Mouse (Mus musculus) limb, embryonic 13.5 days (tissue): ENCODE data around the gene Sel1l. TPM values are rescaled to one million over a fixed set of nuclear protein-coding genes. Genes with fewer than 3 reads are reported as not detected.

ENCODE experiments used
- ATAC-seq: fragments of 200-750 bp; cut with Nextera tagmentation; 2 replicates; pipeline ENCODE4 v1.8.0; 2017; ENCODE audit warnings: low read depth, moderate number of reproducible peaks, moderate TSS enrichment; ENCODE audit not compliant: low FRiP score
- H3K27ac ChIP-seq: fragments of 300-500 bp; sonication (generic); 2 replicates; pipeline ENCODE4 v1.5.1; 2015; ENCODE audit warnings: inconsistent platforms, mild to moderate bottlenecking, moderate library complexity
- H3K27me3 ChIP-seq: fragments of 300-500 bp; sonication (generic); 2 replicates; pipeline ENCODE4 v1.6.1; 2015; ENCODE audit warnings: mild to moderate bottlenecking, inconsistent platforms
- H3K36me3 ChIP-seq: fragments of 300-500 bp; sonication (generic); 2 replicates; pipeline ENCODE4 v1.6.1; 2015; ENCODE audit warnings: inconsistent platforms, mild to moderate bottlenecking, moderate library complexity
- H3K4me1 ChIP-seq: fragments of 300-500 bp; sonication (generic); 2 replicates; pipeline ENCODE4 v1.6.1; 2015; ENCODE audit warnings: inconsistent platforms
- H3K4me2 ChIP-seq: fragments of 300-500 bp; sonication (generic); replicated peaks from 2 replicates; pipeline ENCODE4 v1.6.1; 2015; ENCODE audit warnings: inconsistent platforms, mild to moderate bottlenecking, moderate library complexity
- H3K4me3 ChIP-seq: fragments of 300-500 bp; sonication (generic); 2 replicates; pipeline ENCODE4 v1.5.1; 2015; ENCODE audit warnings: moderate library complexity, mild to moderate bottlenecking, inconsistent platforms
- H3K9ac ChIP-seq: fragments of 300-500 bp; sonication (generic); 2 replicates; pipeline ENCODE4 v1.6.1; 2015; ENCODE audit warnings: mild to moderate bottlenecking, inconsistent platforms
- H3K9me3 ChIP-seq: fragments of 300-500 bp; sonication (generic); 2 replicates; pipeline ENCODE4 v1.6.1; 2016; ENCODE audit warnings: inconsistent platforms
- WGBS: fragments of 180-500 bp; shearing (Covaris S2); methylation state at CpG from one replicate; pipeline ENCODE4 v1.1.7; 2015; 5-methylcytosine and 5-hydroxymethylcytosine counted together
- microRNA-seq: library from miRNA; unstranded; fragments of <30 nt; microRNA quantifications from one replicate; pipeline ENCODE4, GENCODE M21; 2016
- polyA plus RNA-seq: library from polyadenylated mRNA; unstranded; fragments of >200 nt; fragmentation: Nextera tagmentation; extraction: Ambion mirVana; gene quantifications from 2 replicates; pipeline ENCODE4 v1.2.1, GENCODE M21; 2015

The Sel1l gene
- polyA plus RNA-seq, 1 experiment from 2014 or later, result 106 TPM

GRCm38 (mm10) chr12:91768176-91768575 is 80.8 kb downstream of the Sel1l start:
- 85% methylated on average over 6 of the region's 6 CpGs for WGBS
- H3K9me3 ChIP-seq, result no peaks in the 10 kb centered on the region

GRCm38 (mm10) chr12:91766338-91767107 is 82.4 kb downstream of the Sel1l start:
- no peak overlapping the region for H3K27ac ChIP-seq
- H3K9me3 ChIP-seq, result no peaks in the 10 kb centered on the region
- H3K27me3 ChIP-seq, result no peaks in the 10 kb centered on the region
- 65% methylated on average over 14 of the region's 14 CpGs for WGBS
- peak; percentile 39 for ATAC-seq
- peaks cover 17% of the 10 kb centered on the region for H3K4me1 ChIP-seq
- no peak overlapping the region for H3K4me3 ChIP-seq
- no peak overlapping the region for H3K9ac ChIP-seq
- no peaks in the 10 kb centered on the region for H3K36me3 ChIP-seq
- H3K4me2 ChIP-seq, result no peak overlapping the region

More at GRCm38 (mm10) chr12:91768176-91768575, 80.8 kb downstream of the Sel1l start:
- Histone ChIP-seq H3K9ac (no peak overlapping the region), H3K27me3 (no peaks in the 10 kb centered on the region), H3K4me2 (no peak overlapping the region), H3K27ac (no peak overlapping the region), H3K4me1 (peaks cover 17% of the 10 kb centered on the region), H3K36me3 (no peaks in the 10 kb centered on the region), H3K4me3 (no peak overlapping the region)
- ATAC-seq, result no peak

DNA sequence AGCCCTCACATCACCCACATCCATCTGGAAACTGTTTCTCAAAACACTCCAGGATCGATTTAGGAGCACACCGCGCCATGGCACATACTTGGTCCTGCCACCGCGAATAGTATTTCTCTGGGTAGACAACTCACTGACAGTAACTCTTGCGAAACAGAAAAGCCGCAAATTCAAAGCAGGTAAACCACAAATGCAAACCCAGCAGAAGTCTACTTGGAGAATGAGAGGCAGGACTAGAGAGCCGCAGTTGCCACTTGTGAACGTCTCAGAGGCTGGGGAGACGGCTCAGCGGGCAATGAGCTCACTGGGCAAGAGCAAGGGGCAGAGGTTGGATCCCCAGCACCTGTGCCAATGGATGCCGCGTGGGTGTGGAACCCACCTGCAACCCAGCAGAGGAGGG is 83.5 kb downstream of the Sel1l start:
- Histone ChIP-seq H3K4me3 (no peak overlapping the region), H3K9me3 (no peaks in the 10 kb centered on the region), H3K9ac (no peak overlapping the region), H3K27ac (no peak overlapping the region), H3K4me2 (no peak overlapping the region), H3K4me1 (peaks cover 17% of the 10 kb centered on the region), H3K36me3 (no peaks in the 10 kb centered on the region), H3K27me3 (no peaks in the 10 kb centered on the region)
- no peak for ATAC-seq
- 54% methylated on average over 13 of the region's 13 CpGs for WGBS

GRCm38 (mm10) chr12:91765054-91765453 is 83.9 kb downstream of the Sel1l start:
- Histone ChIP-seq H3K27ac (no peak overlapping the region), H3K4me3 (no peak overlapping the region), H3K4me1 (peaks cover 17% of the 10 kb centered on the region), H3K4me2 (no peak overlapping the region), H3K9me3 (no peaks in the 10 kb centered on the region), H3K27me3 (no peaks in the 10 kb centered on the region), H3K9ac (no peak overlapping the region), H3K36me3 (no peaks in the 10 kb centered on the region)
- WGBS, result 14% methylated on average over 2 of the region's 2 CpGs
- no peak for ATAC-seq

GRCm38 (mm10) chr12:91764471-91764870 is 84.5 kb downstream of the Sel1l start:
- no peak overlapping the region for H3K4me3 ChIP-seq

DNA sequence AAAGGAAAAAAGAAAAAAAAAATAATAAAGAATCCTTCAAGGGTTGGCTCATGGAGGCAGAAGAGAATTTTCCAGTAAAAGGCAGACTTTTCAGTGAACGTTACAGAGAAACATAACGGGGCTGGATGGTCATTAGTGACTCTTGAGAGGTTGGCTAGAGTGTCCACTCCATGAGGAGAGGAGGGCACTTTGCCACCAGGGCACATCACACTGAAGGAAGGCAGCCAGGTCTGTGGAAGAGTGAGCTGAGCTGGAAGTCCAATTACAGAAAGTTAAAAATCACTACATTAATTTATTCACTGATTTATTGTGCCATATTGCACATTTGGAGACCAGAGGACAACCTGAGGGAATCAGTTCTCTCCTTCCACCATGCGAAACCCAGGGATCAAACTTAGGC is 89.1 kb downstream of the Sel1l start:
- WGBS, result 85% methylated on average over 3 of the region's 3 CpGs
- Histone ChIP-seq H3K9me3 (no peaks in the 10 kb centered on the region), H3K4me1 (peaks cover 14% of the 10 kb centered on the region), H3K4me2 (no peak overlapping the region), H3K27ac (no peak overlapping the region), H3K4me3 (no peak overlapping the region), H3K9ac (no peak overlapping the region), H3K27me3 (no peaks in the 10 kb centered on the region), H3K36me3 (no peaks in the 10 kb centered on the region)
- ATAC-seq, result no peak

More at GRCm38 (mm10) chr12:91764471-91764870, 84.5 kb downstream of the Sel1l start:
- H3K4me2 ChIP-seq, result no peak overlapping the region
- H3K27me3 ChIP-seq, result no peaks in the 10 kb centered on the region
- no peak overlapping the region for H3K9ac ChIP-seq
- no peak for ATAC-seq
- H3K4me1 ChIP-seq, result peaks cover 17% of the 10 kb centered on the region
- no peaks in the 10 kb centered on the region for H3K36me3 ChIP-seq
- H3K27ac ChIP-seq, result no peak overlapping the region
- H3K9me3 ChIP-seq, result no peaks in the 10 kb centered on the region
- WGBS, result 54% methylated on average over 2 of the region's 2 CpGs

DNA sequence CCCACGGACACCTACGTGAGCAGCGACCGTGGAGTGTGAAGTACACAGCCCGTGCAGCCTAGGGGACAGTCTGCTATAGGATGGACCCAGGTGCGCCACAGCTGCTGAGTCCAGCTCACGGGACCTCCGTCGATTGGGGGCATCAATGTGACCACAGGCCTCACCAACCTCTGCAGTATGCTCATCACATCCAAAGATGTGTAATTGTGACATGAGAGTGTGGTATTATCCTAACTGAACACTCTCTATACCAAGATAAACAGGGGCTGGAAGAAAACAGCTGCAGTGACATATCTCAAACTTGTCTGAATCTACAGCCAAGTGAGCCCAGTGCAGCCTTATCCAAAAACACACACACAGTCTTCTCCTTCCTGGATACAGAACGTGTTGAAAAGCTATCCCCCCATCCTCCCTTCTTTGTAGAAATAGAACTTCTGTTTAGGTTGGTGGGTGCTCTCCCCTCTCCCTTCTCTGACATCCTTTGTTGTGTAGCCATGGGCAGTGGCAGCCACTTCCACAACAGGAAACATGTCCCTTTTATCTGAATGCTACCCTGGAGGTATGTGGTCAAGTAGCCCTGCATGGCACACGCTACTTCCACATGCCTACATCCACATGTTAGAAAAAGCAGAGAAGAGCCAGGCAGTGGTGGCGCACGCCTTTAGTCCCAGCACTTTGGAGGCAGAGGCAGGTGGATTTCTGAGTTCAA is 90.9 kb downstream of the Sel1l start:
- no peak for ATAC-seq

DNA sequence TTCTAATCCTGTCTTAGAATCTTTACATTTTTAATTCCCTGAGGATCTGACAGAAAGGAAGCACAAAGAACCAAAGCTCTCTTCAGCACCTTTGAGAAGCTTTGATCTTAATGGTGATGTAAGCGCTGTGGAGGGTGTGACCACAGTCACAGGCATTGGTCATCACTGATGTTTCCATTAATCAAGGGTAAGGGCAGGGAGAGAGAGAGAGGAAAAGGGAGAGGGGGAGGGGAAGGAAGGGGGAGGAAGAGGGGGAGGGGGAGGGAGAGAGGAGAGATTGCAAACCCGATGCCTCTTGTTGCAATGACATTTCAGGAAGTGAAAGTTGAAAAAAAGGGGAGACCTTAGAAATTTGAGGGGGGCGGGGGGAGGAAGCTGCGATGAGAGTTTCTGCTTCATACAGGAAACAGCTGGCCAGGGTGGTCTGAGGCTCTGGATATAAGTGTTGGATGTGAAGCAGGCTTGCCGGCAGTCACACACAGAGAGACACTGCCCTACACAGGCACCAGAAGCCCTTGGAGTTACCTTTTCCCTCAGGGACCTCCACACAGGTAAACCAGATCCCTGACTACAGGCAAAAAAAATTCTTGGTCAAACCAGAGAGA is 92.3 kb downstream of the Sel1l start:
- Histone ChIP-seq H3K4me3 (no peak overlapping the region), H3K36me3 (no peaks in the 10 kb centered on the region), H3K27ac (no peak overlapping the region), H3K4me1 (0 out of 2 replicates have a peak, but pooled peaks cover 4% of the 10 kb centered on the region), H3K27me3 (no peaks in the 10 kb centered on the region), H3K9me3 (no peaks in the 10 kb centered on the region; the same call in 1 of the 2 replicates), H3K4me2 (no peak overlapping the region), H3K9ac (no peak overlapping the region)
- ATAC-seq, result no peak
- WGBS, result 18% methylated on average over 5 of the region's 5 CpGs

More for the DNA sequence above, 90.9 kb downstream of the Sel1l start:
- Histone ChIP-seq H3K4me2 (no peak overlapping the region), H3K4me1 (0 out of 2 replicates have a peak, but pooled peaks cover 4% of the 10 kb centered on the region), H3K4me3 (no peak overlapping the region), H3K9ac (no peak overlapping the region), H3K27ac (no peak overlapping the region), H3K36me3 (no peaks in the 10 kb centered on the region), H3K27me3 (no peaks in the 10 kb centered on the region), H3K9me3 (no peaks in the 10 kb centered on the region)
- WGBS, result 85% methylated on average over 13 of the region's 13 CpGs

Small RNAs within 50 kb of the gene (microRNA-seq; reads per million reads assigned to microRNA genes)
- gene Gm22015, result not detected

Other genes starting within 250 kb of the Sel1l start
- gene Ston2, start 60.8 kb downstream of the Sel1l start, polyA plus RNA-seq, result 6.2 and 7.4 TPM in 2 replicates